In the genomic region with DNA sequence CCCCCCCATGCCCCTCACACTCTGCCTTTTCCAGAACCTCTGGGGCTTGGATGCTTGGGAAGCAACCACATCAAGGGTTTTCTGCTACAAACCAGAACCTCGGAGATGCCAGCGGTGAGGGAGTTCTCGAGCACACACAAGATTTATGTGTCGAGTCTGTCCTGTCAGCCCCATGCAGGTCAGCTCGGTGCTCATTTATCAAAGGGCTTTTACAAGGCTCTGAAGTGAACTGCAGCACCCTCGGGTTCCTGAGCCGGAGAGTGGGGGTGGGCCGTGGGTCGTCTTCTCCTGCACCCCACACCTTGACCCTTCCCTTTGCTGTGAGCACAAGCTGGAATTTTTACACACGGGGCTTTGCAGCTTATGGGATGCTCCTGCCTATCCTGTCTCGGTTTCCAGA, we compare ENCODE assay signal across 23 mouse cellular contexts. TPM values are rescaled to one million over a fixed set of nuclear protein-coding genes. Genes with fewer than 3 reads are reported as not detected.
DNase-seq lines count a peak whose midpoint lies in the region; ATAC-seq lines count a peak whose summit lies in the region.
"Had no signal": no experiment of that assay in that cellular context is flagged by ENCODE, and none has a peak within 500 bp of the region (broad histone marks: within the 10 kb centered on the region; RNA-seq: fewer than 3 reads in every experiment).

No protein-coding gene starts in this region.

- no peaks in the 10 kb centered on the region for H3K9me3 ChIP-seq in hindbrain, embryonic 11.5 days (ENCODE audit: control insufficient read depth, low read length)
- H3K9me3 ChIP-seq in hindbrain, embryonic 14.5 days (ENCODE audit: control insufficient read depth, low read length), result no peaks in the 10 kb centered on the region
- H3K9me3 ChIP-seq: embryonic facial prominence, embryonic 15.5 days; heart, embryonic 15.5 days; stomach, embryonic 15.5 days had no signal

- H3K27me3 ChIP-seq in hindbrain, embryonic 11.5 days (ENCODE audit: control insufficient read depth, insufficient read depth, low read length), result no peaks in the 10 kb centered on the region
- no peaks in the 10 kb centered on the region for H3K27me3 ChIP-seq in hindbrain, embryonic 14.5 days (ENCODE audit: control insufficient read depth, insufficient read depth, low read length)
- H3K27me3 ChIP-seq: CH12.LX; embryonic facial prominence, embryonic 15.5 days; heart, embryonic 15.5 days; stomach, embryonic 15.5 days had no signal

- H3K9ac ChIP-seq in hindbrain, embryonic 11.5 days (ENCODE audit: low read depth, low read length), result no peak overlapping the region
- no peak overlapping the region for H3K9ac ChIP-seq in hindbrain, embryonic 14.5 days
- H3K9ac ChIP-seq: embryonic facial prominence, embryonic 15.5 days; heart, embryonic 15.5 days; stomach, embryonic 15.5 days had no signal

- peak; percentile 31 for DNase-seq in embryo, embryonic 10 days (ENCODE audit: low spot score)
- DNase-seq in embryo, embryonic 9.5 days (ENCODE audit: extremely low spot score), result no peak
- no peak for DNase-seq in hindbrain, embryonic 11.5 days (ENCODE audit: low spot score)
- DNase-seq in hindbrain, embryonic 14.5 days (ENCODE audit: low spot score), result no peak
- peak; percentile 45 for DNase-seq in embryo, embryonic 10.5 days (ENCODE audit: low spot score)
- peak; percentile 36 for DNase-seq in neural tube, embryonic 10.5 days (ENCODE audit: extremely low spot score, low spot score)
- DNase-seq in urinary bladder, postnatal 14 days (ENCODE audit: low spot score), result no peak
- DNase-seq in spleen, postnatal 14 days (ENCODE audit: low spot score in 2 of 2), result no peak
- DNase-seq: cerebellum, adult 8-10 months; heart, adult 18-20 months; kidney, postnatal 10 days; liver; lung, postnatal 10 days; right cerebral cortex, postnatal 14 days; thymus, adult 18-20 months; thymus, postnatal 4 days had no signal

- H3K4me3 ChIP-seq in hindbrain, embryonic 11.5 days (ENCODE audit: low read depth, low read length), result no peak overlapping the region
- H3K4me3 ChIP-seq in hindbrain, embryonic 14.5 days (replicated peaks; ENCODE audit: low read length), result no peak overlapping the region
- H3K4me3 ChIP-seq: embryonic facial prominence, embryonic 15.5 days; heart, embryonic 15.5 days; stomach, embryonic 15.5 days had no signal

- peak overlapping the region; percentile 47; the same call in 1 of the 2 replicates for H3K27ac ChIP-seq in hindbrain, embryonic 11.5 days (ENCODE audit: low read depth, low read length)
- H3K27ac ChIP-seq in hindbrain, embryonic 14.5 days, result no peak overlapping the region
- H3K27ac ChIP-seq: embryonic facial prominence, embryonic 15.5 days; heart, embryonic 15.5 days; stomach, embryonic 15.5 days had no signal

- 48% methylated on average over 11 of the region's 11 CpGs for WGBS in hindbrain, embryonic 11.5 days
- 50% methylated on average over 11 of the region's 11 CpGs for WGBS in hindbrain, embryonic 14.5 days

- peaks cover 29% of the 10 kb centered on the region for H3K4me1 ChIP-seq in hindbrain, embryonic 11.5 days (replicated peaks; ENCODE audit: control insufficient read depth, insufficient read depth, low read length)
- peaks cover 18% of the 10 kb centered on the region; the same call in 1 of the 2 replicates for H3K4me1 ChIP-seq in hindbrain, embryonic 14.5 days (replicated peaks; ENCODE audit: control insufficient read depth, insufficient read depth, low read length)

- ATAC-seq in hindbrain, embryonic 11.5 days (ENCODE audit: low FRiP score), result no peak
- no peak for ATAC-seq in hindbrain, embryonic 14.5 days (ENCODE audit: low FRiP score)
- ATAC-seq: intestine, embryonic 16.5 days had no signal

- H3K4me2 ChIP-seq in hindbrain, embryonic 11.5 days (replicated peaks; ENCODE audit: low read depth, low read length), result no peak overlapping the region
- H3K4me2 ChIP-seq in hindbrain, embryonic 14.5 days (replicated peaks), result no peak overlapping the region
- H3K4me2 ChIP-seq: embryonic facial prominence, embryonic 15.5 days; heart, embryonic 15.5 days; stomach, embryonic 15.5 days had no signal

- no peaks in the 10 kb centered on the region for H3K36me3 ChIP-seq in hindbrain, embryonic 11.5 days (ENCODE audit: control insufficient read depth, insufficient read depth, low read length)
- H3K36me3 ChIP-seq in hindbrain, embryonic 14.5 days (replicated peaks; ENCODE audit: control insufficient read depth, insufficient read depth), result no peaks in the 10 kb centered on the region
- H3K36me3 ChIP-seq: embryonic facial prominence, embryonic 15.5 days; heart, embryonic 15.5 days; stomach, embryonic 15.5 days had no signal

RNA-seq across cellular contexts. Expression of a gene that starts 5.7 kb away (rescaled TPM):
- 16.5 and 17.8 TPM in 2 replicates for polyA plus RNA-seq in hindbrain, embryonic 11.5 days (2014; fragmentation: Nextera tagmentation; extraction: Ambion mirVana)
- 18.8 and 23.9 TPM in 2 replicates for polyA plus RNA-seq in hindbrain, embryonic 14.5 days (2014; fragmentation: Nextera tagmentation; extraction: Ambion mirVana)

RNA-seq across cellular contexts. Expression of a gene that starts 45.3 kb away (rescaled TPM):
- polyA plus RNA-seq in hindbrain, embryonic 11.5 days (2014; fragmentation: Nextera tagmentation; extraction: Ambion mirVana), result 2.1 and 2.7 TPM in 2 replicates
- 1.6 and 3.3 TPM in 2 replicates for polyA plus RNA-seq in hindbrain, embryonic 14.5 days (2014; fragmentation: Nextera tagmentation; extraction: Ambion mirVana)
- polyA plus RNA-seq: liver, embryonic 16.5 days; spleen, adult 2 months had no signal

Comparison
In these comparisons a context has a peak if more than half of its experiments do, and no peak if none do; other contexts are left out.
1. DNase-seq: peak in embryo, embryonic 10 days (single experiment), embryo, embryonic 10.5 days (single experiment) and neural tube, embryonic 10.5 days (single experiment); none in embryo, embryonic 9.5 days (single experiment), hindbrain, embryonic 11.5 days (single experiment), hindbrain, embryonic 14.5 days (single experiment), urinary bladder, postnatal 14 days (single experiment) and spleen, postnatal 14 days (0 of 2).